Comparison of ENCODE assay signal across 8 mouse cellular contexts in genomic region chr4:106909797-106910196, GRCm38 (mm10). TPM values are rescaled to one million over a fixed set of nuclear protein-coding genes. Genes with fewer than 3 reads are reported as not detected.
A peak's percentile ranks its signal among the peaks of the same experiment; 100 is the strongest.
DNase-seq lines count a peak whose midpoint lies in the region; ATAC-seq and TF ChIP-seq lines count a peak whose summit lies in the region.

No protein-coding gene starts in this region.

- WGBS in heart, adult 2 months = 3% methylated on average over 6 of the region's 6 CpGs
- 2% methylated on average over 6 of the region's 6 CpGs for WGBS in forebrain, embryonic 15.5 days
- under 1% methylated on average over 6 of the region's 6 CpGs for WGBS in limb, embryonic 13.5 days

- H3K27me3 ChIP-seq in heart, adult 2 months (ENCODE audit: control insufficient read depth, insufficient read depth, low read length) = no peaks in the 10 kb centered on the region
- H3K27me3 ChIP-seq in CH12.LX (replicated peaks) = no peaks in the 10 kb centered on the region
- H3K27me3 ChIP-seq in forebrain, embryonic 15.5 days = no peaks in the 10 kb centered on the region
- no peaks in the 10 kb centered on the region for H3K27me3 ChIP-seq in limb, embryonic 13.5 days

- dilution Hi-C loops in CH12.LX (cut with MboI; ENCODE audit: extremely low pct_ligation_motif_present, extremely low pct_unique_long_range_greater_than_20kb, low sequenced_read_pairs) = no loop called here

- no peak for TF ChIP-seq CTCF in heart, adult 2 months (IDR thresholded peaks at IDR 0.05)
- TF ChIP-seq CTCF in CH12.LX (conservative IDR thresholded peaks at IDR 0.05 in 1 of 2, IDR thresholded peaks at IDR 0.05 in 1 of 2; ENCODE audit: low read depth in 2 of 2, low read length in 2 of 2) = no peak

- 0 out of 2 replicates have a peak, but pooled peaks cover 2% of the 10 kb centered on the region for H3K79me2 ChIP-seq in heart, adult 2 months (replicated peaks; ENCODE audit: control insufficient read depth, insufficient read depth, low read length)
- peaks cover 22% of the 10 kb centered on the region for H3K79me2 ChIP-seq in CH12.LX (replicated peaks; ENCODE audit: control insufficient read depth, extremely low read depth, insufficient read depth, poor library complexity, severe bottlenecking)

- TF ChIP-seq POLR2A in heart, adult 2 months (IDR thresholded peaks at IDR 0.05; ENCODE audit: insufficient read depth, low read depth, low read length) = no peak
- no peak for TF ChIP-seq POLR2A in CH12.LX (IDR thresholded peaks at IDR 0.05; ENCODE audit: low read depth, low read length)

- no peak for TF ChIP-seq RAD21 in CH12.LX (IDR thresholded peaks at IDR 0.05; ENCODE audit: low read depth, low read length)

- peaks cover 13% of the 10 kb centered on the region for H3K4me1 ChIP-seq in heart, adult 2 months (ENCODE audit: control insufficient read depth, insufficient read depth, low read length)
- H3K4me1 ChIP-seq in CH12.LX (ENCODE audit: control insufficient read depth in 1 of 2, insufficient read depth in 2 of 2) = peaks cover 21 to 63% of the 10 kb centered on the region in 2 experiments
- H3K4me1 ChIP-seq in forebrain, embryonic 15.5 days = peaks cover 46% of the 10 kb centered on the region
- H3K4me1 ChIP-seq in limb, embryonic 13.5 days = peaks cover 60% of the 10 kb centered on the region

- DNase-seq in heart, adult 2 months = peak in 1 of 2 experiments; percentile 56
- no peak for DNase-seq in heart, adult 18-20 months
- DNase-seq in CH12.LX (ENCODE audit: extremely low read depth) = no peak
- peak; percentile 11 for DNase-seq in skeletal muscle tissue, adult 2 months (ENCODE audit: low read depth, low spot score)
- DNase-seq in Muller cell, postnatal 12 days (ENCODE audit: inconsistent ontology term) = no peak

- TF ChIP-seq EP300 in heart, adult 2 months (IDR thresholded peaks at IDR 0.05; ENCODE audit: insufficient read depth, low read depth, low read length) = no peak
- TF ChIP-seq EP300 in CH12.LX (IDR thresholded peaks at IDR 0.05; ENCODE audit: low read length) = no peak

- intact Hi-C loops in heart, adult 2 months (cut with DNase I) = loop anchor here (1.0 to 5.0 kb wide), 4 partner anchors 69 to 268 kb away; partner anchors contain the start of genes Cyb5rl, Mrpl37, Tceanc2 and Tmem59

- H3K9me3 ChIP-seq in CH12.LX (replicated peaks; ENCODE audit: low read length) = no peaks in the 10 kb centered on the region
- H3K9me3 ChIP-seq in forebrain, embryonic 15.5 days = no peaks in the 10 kb centered on the region
- H3K9me3 ChIP-seq in limb, embryonic 13.5 days = no peaks in the 10 kb centered on the region

- ATAC-seq in forebrain, embryonic 15.5 days (replicated peaks) = no peak
- ATAC-seq in limb, embryonic 13.5 days (ENCODE audit: low FRiP score, low read depth) = no peak
- ATAC-seq in monocyte, adult 5-6 weeks (replicated peaks; ENCODE audit: insufficient number of reproducible peaks, low FRiP score, low TSS enrichment, poor library complexity, severe bottlenecking) = no peak

- peak overlapping the region; percentile 89 for H3K27ac ChIP-seq in heart, adult 2 months
- no peak overlapping the region for H3K27ac ChIP-seq in CH12.LX (ENCODE audit: insufficient read depth, low read depth)
- peak overlapping the region; percentile 97 for H3K27ac ChIP-seq in forebrain, embryonic 15.5 days (replicated peaks)
- peak overlapping the region; percentile 99 for H3K27ac ChIP-seq in limb, embryonic 13.5 days

- peak overlapping the region; percentile 86 for H3K4me2 ChIP-seq in CH12.LX (ENCODE audit: insufficient read depth, low read depth, poor library complexity, severe bottlenecking)
- peak overlapping the region; percentile 78 for H3K4me2 ChIP-seq in forebrain, embryonic 15.5 days (replicated peaks)
- peak overlapping the region; percentile 95 for H3K4me2 ChIP-seq in limb, embryonic 13.5 days (replicated peaks)

- peak overlapping the region; percentile 70 for H3K4me3 ChIP-seq in heart, adult 2 months
- H3K4me3 ChIP-seq in CH12.LX (replicated peaks in 1 of 3; ENCODE audit: low read depth in 2 of 3, low read length in 2 of 3, poor library complexity in 1 of 3) = peak overlapping the region in 2 of 3 experiments; percentile 10 to 97
- peak overlapping the region; percentile 99 for H3K4me3 ChIP-seq in forebrain, embryonic 15.5 days
- H3K4me3 ChIP-seq in limb, embryonic 13.5 days = peak overlapping the region; percentile 95

- H3K36me3 ChIP-seq in heart, adult 2 months (ENCODE audit: control insufficient read depth, insufficient read depth, low read length) = peaks cover 11% of the 10 kb centered on the region
- H3K36me3 ChIP-seq in CH12.LX (replicated peaks in 1 of 2; ENCODE audit: control insufficient read depth in 1 of 2, insufficient read depth in 1 of 2, low read length in 1 of 2) = peaks cover 6 to 19% of the 10 kb centered on the region in 2 experiments
- no peaks in the 10 kb centered on the region for H3K36me3 ChIP-seq in forebrain, embryonic 15.5 days
- peaks cover 18% of the 10 kb centered on the region for H3K36me3 ChIP-seq in limb, embryonic 13.5 days

- in situ Hi-C loops in CH12.LX (cut with MboI; ENCODE audit: low pct_ligation_motif_present, low pct_unique_long_range_greater_than_20kb, low sequenced_read_pairs) = loop anchor here (5.0 kb wide), 1 partner anchor 67 kb away; no protein-coding TSS in a partner anchor

- H3K9ac ChIP-seq in heart, adult 2 months (ENCODE audit: low read depth, low read length) = peak overlapping the region; percentile 39
- H3K9ac ChIP-seq in CH12.LX (ENCODE audit: insufficient read depth, low read depth) = 0 out of 2 replicates have a peak overlapping the region, but pooled peaks have one; percentile 53
- H3K9ac ChIP-seq in forebrain, embryonic 15.5 days (replicated peaks) = peak overlapping the region; percentile 37
- H3K9ac ChIP-seq in limb, embryonic 13.5 days = peak overlapping the region; percentile 48; the same call in 1 of the 2 replicates

TF ChIP-seq in CH12.LX, 34 proteins besides CTCF, POLR2A, EP300 and RAD21:
- TF ChIP-seq SMC3 (IDR thresholded peaks at IDR 0.05; ENCODE audit: low read depth, low read length) (no peak), NRF1 (IDR thresholded peaks at IDR 0.05; ENCODE audit: low read depth, low read length) (no peak), SIN3A (IDR thresholded peaks at IDR 0.05; ENCODE audit: low read length) (no peak), MXI1 (IDR thresholded peaks at IDR 0.05; ENCODE audit: low read depth, low read length) (no peak), MYC (IDR thresholded peaks at IDR 0.05; ENCODE audit: low read depth, low read length) (no peak), KAT2A (IDR thresholded peaks at IDR 0.05; ENCODE audit: insufficient replicate concordance, low read length) (no peak)
TF ChIP-seq in CH12.LX: peak in this region for 0.

RNA-seq across cellular contexts. Expression of gene Ssbp3, which starts 0.7 kb away (rescaled TPM):
- total RNA-seq in heart, adult 2 months (2021) = 10 to 100 TPM; 37.3 to 39.0 TPM
- 26.1 and 26.6 TPM in 2 replicates for polyA plus RNA-seq in heart, adult 2 months (2012; rRNA removed)
- 10 to 100 TPM; 27.5 to 37.9 TPM for total RNA-seq in heart, adult 18-20 months (2021)
- total RNA-seq in CH12.LX (2012; rRNA removed) = 32.4 and 34.2 TPM in 2 replicates
- 76.2 and 76.5 TPM in 2 replicates for total RNA-seq in CH12.LX (2014; rRNA removed)
- 125 and 129 TPM in 2 replicates for polyA plus RNA-seq in CH12.LX (2012; ENCODE audit: insufficient read length, low read depth)
- polyA plus RNA-seq in forebrain, embryonic 15.5 days (2015; fragmentation: Nextera tagmentation; extraction: Ambion mirVana) = 198 and 201 TPM in 2 replicates
- polyA plus RNA-seq in limb, embryonic 13.5 days (2015; fragmentation: Nextera tagmentation; extraction: Ambion mirVana) = 171 and 173 TPM in 2 replicates
- 14.3 to 22.7 TPM (median 19.5 TPM) in 3 replicates for total RNA-seq in monocyte, adult 5-6 weeks (2017)
